Mouse (Mus musculus) testis, adult 10 weeks (tissue): ENCODE measurements around the gene Tmem28. TPM values are rescaled to one million over a fixed set of nuclear protein-coding genes. Genes with fewer than 3 reads are reported as not detected.

Experiments used
- polyA plus RNA-seq: library from polyadenylated mRNA; stranded (reverse); fragments of 350-450 nt; fragmentation: Illumina TruSeq; extraction: RNeasy Lipid Tissue Mini Kit (QIAGEN cat#74804); gene quantifications from one replicate; pipeline ENCODE4 v1.2.3, GENCODE M21; 2014; ENCODE audit warnings: low read depth, low replicate concordance

Tmem28 gene
- 0.07 TPM for polyA plus RNA-seq

GRCm38 (mm10) chrX:99820790-99821395 lies at the start of gene Tmem28:
Gene Tmem28 (plus strand): TSS chrX:99821021.

Other genes with a start within 250 kb of the Tmem28 start
- 0.63 TPM for gene Eda, start 154.6 kb downstream of the Tmem28 start, polyA plus RNA-seq